Mouse (Mus musculus) thymus, postnatal 25 days (tissue): Measurements from ENCODE around the gene Rai14.
"Not testable (repeated sequence)": the region's sequence is repeated elsewhere in the genome, so short reads cannot be mapped to it uniquely, and the experiment has no call there.

Experiments
- DNase-seq: peaks from one replicate; pipeline ENCODE4 v3.0.0; 2022

The Rai14 gene

GRCm38 (mm10) chr15:10598259-10599225, 115.9 kb downstream of the Rai14 start:
- no peak for DNase-seq

DNA sequence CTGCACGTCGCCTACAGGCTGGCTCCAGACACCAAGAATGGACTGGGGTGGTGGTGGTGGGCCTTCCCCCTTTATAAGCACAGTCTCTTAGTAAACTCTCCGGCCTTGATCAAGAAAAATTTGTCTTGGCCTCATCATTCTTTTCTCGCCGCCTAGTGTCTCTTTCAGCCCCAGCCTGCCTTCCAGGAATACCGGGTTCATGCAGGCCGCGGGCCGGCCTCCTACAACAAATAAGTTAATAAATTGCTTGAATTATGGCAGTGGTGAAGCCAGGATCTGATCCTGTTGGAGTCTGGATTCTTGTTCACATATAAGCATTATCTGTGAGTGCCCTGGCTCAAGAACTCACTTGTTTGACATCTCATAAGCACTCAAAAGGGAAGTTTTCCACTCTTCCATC, 117.6 kb downstream of the Rai14 start:
- DNase-seq: no peak

GRCm38 (mm10) chr15:10595408-10595807, 119.0 kb downstream of the Rai14 start:
- no peak for DNase-seq

DNA sequence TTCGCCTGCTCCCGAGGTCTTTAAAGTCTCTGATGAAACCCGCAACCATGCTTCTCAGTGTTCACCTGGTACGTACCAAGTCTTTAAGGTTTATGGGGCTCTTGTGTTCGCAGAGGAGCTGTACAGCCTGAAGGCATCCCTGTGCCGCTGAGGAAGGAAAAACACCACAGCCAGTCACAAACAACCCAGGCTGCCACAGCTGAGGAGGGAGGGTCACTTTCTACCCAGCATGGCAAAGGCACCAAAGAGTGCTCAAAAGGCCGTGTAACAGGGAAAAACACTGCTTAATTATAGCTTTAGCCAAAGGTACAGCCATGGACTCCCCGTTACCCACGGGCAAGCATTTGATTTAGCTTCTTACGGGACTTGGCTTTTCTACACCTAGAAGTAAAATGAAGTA, 119.5 kb downstream of the Rai14 start:
- no peak for DNase-seq

GRCm38 (mm10) chr15:10593094-10593493, 121.3 kb downstream of the Rai14 start:
- DNase-seq: no peak

DNA sequence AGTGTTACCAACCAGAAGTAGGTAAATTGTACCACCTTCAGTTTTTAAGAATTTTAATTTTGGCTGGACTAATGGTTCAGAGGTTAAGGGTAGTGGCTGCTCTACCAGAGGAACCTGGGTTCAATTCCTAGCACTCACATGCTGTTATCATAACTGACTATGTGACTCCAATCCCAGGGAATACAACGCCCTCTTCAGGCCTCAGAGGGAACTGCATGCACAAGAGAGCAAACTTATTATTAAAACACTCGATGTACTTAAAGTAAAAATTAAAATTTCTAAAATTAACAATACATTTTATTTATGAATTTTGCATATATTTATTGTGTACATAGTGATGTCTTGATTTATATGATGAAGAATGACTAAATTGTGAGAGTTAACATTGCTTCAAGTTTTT, 127.9 kb downstream of the Rai14 start:
- DNase-seq: no peak

DNA sequence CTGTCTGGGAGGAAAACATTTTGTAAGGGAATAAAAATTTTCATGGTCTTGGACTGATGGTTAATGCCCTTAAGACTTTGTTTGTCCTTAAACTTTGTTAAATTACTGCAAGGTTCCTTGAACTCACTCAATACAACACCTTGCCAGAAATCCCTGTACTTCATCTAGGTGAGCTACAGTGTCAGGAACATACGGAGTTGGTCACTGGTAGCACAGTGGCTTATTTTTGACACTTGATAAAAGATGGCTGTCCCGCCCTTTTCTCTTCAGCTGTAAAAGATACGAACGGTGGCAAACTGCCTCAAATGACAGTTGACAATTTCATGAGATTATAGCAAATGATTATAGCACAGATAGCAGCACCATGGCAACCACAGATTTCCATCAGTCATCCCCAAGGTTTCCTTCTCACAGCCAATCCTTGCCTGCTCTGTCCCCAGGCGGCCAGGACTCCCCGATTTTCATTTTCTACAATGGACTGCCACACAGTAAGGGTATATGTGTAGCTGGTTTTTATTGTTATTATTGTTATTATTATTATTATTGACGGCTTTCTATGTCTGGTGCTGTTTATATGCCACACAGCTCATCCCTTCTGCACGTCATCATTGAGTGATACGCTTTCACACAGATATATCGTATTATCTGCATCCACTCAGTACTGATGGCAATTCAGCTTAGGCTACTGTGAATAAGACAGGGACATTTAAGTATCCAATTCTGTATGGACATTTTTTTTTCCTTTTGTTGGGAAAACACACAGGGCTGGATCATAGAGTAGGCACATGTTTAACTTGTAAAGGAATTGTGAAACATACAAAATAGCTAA, 129.9 kb downstream of the Rai14 start:
- DNase-seq: no peak

- peak; percentile 55 for DNase-seq
These were observed 131.0 kb downstream of the Rai14 start for GRCm38 (mm10) chr15:10583408-10583807.

DNA sequence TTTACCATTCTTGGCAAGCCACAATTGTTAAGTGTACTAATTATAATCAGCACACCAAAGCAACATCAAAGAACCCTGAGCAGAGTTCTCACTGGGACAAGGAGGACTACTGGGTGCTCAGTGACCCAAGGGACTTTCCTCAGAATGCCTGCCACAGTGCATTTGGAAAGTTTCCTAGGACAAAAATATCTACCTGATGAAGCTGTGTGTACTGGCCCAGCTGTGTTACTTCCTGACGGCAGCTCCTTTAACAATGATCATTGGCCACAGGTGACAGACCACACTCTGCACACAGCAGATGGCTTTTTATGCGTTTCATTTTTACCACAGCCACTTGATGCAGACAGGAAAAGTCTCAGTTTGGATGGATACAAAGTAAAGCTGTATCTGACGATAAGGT, 135.3 kb downstream of the Rai14 start:
- DNase-seq: no peak

DNA sequence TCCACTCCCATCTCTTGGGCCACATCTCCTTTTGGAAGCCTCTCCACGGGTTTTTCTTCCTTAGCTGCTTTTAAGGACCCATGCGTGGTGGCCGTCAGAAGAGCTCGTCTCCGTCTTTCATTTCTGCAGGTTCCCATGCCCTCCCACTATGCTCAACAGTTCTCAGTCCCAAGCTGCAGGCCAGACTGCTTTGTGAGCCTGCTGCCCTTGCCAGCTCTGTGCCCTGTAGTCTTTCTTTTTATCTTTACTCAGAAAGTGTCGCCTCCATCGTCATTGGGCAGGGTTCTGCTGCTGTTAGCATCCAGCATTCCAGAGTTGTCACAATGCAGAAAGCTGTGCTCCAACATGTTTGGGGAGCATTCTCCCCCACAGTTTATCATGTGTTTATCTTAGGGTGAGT, 147.9 kb downstream of the Rai14 start:
- DNase-seq: no peak

DNA sequence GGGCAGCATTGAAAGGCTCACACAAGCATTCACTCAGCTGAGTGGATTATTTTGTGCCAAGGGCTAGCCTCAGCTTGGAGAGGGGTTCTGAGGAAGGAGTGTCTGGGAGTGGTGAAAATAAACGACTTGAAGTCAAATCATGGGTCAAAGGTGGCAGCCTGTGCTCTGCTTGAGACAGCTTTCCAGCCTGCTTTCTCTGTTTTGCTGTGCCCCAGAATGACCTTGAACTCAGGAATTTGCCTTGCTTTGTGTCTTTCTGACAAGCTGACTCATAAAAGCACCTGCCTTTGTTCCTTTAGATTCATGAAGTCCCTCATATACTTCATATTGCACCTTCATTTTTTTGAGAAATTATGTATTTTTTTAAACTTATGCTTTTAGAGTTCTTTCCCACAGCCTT, 150.2 kb downstream of the Rai14 start:
- DNase-seq: no peak

- no peak for DNase-seq
These were observed 152.1 kb downstream of the Rai14 start for GRCm38 (mm10) chr15:10562281-10562680.

DNA sequence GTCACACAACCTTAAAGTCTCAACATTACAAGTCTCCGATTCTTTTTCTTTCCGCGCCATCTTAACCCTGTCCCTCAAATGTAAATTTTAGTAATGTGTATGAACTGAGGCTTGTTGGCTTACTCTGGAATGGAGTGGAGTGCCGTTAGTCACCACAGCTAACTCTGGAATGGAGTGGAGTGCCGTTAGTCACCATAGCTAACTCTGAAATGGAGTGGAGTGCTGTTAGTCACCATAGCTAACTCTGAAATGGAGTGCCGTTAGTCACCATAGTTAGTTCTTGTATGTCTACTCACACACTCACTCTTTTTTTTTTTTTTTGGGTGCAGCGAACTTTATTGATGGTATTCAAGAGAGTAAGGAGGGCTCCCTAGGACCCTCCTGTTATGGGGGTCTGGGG, 154.4 kb downstream of the Rai14 start:
- no peak for DNase-seq

DNA sequence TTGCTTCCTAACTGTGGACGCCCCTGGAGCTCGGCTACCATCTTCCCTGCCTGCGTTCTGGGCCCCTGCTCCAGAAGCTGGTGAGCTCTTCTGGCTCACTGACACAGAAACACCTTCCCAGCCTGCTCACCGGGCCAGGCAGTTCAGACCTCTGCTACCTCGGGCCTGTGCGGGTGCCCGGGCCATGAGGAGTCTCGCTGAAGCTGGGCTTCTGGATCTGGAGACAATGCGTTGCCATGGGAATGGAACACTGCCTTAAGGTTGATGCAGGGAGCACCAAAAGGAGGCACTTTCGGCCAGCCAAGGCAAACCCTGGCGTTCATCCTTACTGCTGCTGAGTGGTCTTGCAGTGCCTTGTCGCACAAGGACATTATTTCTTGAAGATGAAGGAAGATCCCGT, 156.0 kb downstream of the Rai14 start, which contains the start of gene Ttc23l:
Gene Ttc23l (minus strand): TSS at position 204 of the 400 bp plus-strand sequence.
- DNase-seq: no peak

DNA sequence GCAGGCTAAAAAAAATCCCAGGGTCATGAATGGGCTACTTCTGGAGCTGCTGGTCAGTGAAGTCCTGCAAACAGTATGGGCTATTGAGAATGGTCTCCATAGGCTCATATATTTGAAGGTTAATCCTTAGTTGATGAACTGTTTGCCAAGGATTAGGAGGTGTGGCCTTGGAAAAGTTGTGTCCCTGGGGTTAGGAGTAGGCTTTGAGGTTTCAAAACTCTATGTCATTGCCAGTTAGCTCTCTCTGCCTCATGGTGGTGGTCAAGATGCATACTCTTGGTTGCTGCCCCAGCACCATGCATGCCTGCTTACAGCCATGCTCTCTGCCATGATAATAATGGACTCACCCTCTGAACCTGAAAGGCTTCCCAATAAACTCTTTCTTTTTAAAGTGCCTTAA, 160.1 kb downstream of the Rai14 start:
- DNase-seq: no peak

GRCm38 (mm10) chr15:10540271-10541088, 173.9 kb downstream of the Rai14 start:
- no peak for DNase-seq

DNA sequence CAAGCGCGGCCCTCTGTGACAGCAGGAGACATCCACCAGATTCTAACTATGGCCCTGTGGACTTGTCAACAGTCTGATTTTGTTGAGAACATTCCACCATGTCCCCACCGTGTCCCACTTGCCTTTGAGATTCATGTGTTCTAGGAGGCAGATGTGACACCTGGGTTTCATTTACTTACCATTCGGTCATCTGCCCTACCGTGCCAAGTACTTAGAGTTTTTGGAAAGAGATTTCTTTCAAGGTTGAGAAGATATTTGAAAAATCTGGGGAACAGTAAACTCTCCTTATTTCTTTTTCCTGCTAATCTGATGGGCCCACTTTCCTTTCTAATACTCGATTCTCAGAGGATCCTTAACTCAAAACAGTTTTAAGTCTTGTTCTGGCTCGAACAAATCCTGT, 178.5 kb downstream of the Rai14 start:
- DNase-seq: no peak

GRCm38 (mm10) chr15:10534591-10534990, 179.8 kb downstream of the Rai14 start:
- no peak for DNase-seq

DNA sequence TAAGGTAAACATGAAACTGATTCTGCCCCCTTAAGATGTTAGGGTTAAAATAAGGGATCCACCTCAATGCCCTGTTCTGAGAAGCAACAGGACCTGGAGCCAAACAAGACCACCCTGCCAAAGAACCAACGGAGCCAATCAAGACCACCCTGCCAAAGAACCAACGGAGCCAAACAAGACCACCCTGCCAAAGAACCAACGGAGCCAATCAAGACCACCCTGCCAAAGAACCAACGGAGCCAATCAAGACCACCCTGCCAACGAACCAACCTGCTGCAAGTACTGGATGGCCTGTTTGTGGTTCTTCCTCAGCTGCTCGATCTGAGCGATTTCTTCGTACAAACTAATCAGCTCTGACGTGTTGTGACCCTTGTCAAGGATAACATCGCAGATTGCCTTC, 181.1 kb downstream of the Rai14 start:
- DNase-seq: not testable (repeated sequence)

DNA sequence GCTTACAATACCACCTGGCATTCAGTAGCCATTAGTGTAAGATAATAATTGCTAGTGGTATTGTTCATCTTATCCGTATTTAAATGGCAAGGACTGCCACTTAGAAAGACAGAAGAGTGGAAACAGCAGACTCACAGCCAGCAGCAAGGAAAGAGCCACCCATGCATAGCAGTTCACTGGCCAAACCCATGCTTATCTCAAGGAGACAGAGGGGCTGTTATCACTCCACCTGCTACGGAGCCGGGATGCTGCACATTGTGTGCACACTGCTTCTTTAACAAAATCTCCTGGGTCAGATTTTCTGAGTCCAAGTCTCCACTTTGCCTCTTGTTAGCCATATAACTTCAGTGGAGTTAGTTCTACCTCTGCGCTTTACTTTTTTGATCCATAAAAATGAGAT, 183.1 kb downstream of the Rai14 start:
- DNase-seq: no peak

DNA sequence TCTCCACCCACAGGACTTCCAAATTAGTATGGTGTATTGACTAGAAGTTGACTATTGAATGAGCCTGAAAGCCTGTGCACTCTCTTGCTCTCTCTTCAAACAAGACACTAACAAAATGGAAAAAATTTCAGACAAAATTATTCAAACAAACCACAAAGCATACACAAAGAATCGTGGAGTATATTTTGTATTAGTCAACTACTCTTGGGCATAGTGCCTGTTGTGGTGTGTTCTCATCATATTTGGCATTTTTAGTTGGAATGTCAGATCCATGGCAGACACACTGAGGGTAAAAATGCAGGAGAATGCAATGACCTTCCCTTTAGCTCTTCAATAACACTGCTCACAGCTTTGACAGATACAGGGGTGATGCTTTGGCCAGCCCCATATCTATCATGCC, 188.5 kb downstream of the Rai14 start:
- DNase-seq: no peak
